Mouse (Mus musculus): ENCODE results near the gene Gimap1. TPM values are rescaled to one million over a fixed set of nuclear protein-coding genes. Genes with fewer than 3 reads are reported as not detected.

Gimap1 gene
- total RNA-seq (2021) (1 to 10 TPM; 8.9 to 9.4 TPM), polyA plus RNA-seq (2012; rRNA removed) (5.9 and 6.6 TPM in 2 replicates)
- long read RNA-seq, transcript Gimap1-201 (3 exons, 1,493 nt) = major isoform, 7 of 9 reads
- long read RNA-seq, partial matches to known transcripts = 0 of 9 reads
- long read RNA-seq, other reads (novel, unspliced or antisense) = 2 of 9 reads

DNA sequence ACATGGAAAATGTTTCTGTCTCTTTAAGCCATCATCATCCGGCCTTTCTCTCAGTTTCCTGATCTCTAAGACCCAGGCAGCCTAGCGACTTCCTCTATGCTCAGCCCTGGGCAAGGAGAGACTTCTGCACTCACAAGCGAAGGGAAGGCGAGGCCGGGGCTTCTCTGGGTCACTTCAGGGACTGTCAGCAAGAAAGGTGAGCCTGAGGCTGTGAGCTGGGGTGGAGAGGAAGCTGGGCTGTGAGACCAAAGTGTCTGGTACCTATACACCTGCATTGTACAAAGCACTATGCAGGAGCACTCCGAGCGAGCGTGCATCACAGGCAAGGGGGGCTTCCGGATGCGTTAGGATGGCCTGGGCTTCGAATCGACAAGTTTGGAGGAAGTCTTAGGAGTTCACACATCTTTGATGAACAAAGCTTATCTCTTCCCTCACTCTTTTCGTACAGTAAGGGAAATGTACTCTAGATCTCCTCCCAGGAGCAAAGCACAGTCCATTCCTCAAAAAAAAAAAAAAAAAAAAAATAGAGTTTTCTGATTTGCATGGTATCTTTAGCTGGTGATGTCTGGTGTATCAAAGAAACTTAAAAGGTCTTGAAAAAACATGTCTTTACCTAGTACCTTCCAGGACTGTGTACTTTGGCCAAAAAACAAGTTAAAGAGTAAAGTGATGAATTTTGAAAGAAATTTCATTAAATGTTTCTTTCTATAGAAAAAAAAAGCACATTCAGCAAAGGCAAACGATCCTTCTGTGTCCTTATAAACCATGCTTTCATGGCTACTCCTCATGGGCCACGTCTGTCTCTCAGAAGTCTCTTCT, at the start of gene Gimap1:
Gimap1 (plus strand) TSS at position 94 of the 819 bp plus-strand sequence.
- Histone ChIP-seq H3K4me1 (ENCODE audit: control insufficient read depth, insufficient read depth, low read length) (peaks cover 3% of the 10 kb centered on the region), H3K9ac (ENCODE audit: low read depth, low read length) (peak within 1 kb of the TSS; percentile 62), H3K4me3 (peak within 1 kb of the TSS; percentile 73), H3K27ac (peak within 1 kb of the TSS; percentile 94), H3K27me3 (ENCODE audit: control insufficient read depth, insufficient read depth, low read length) (no peaks in the 10 kb centered on the region; the same call in 1 of the 2 replicates), H3K79me2 (replicated peaks; ENCODE audit: control insufficient read depth, insufficient read depth, low read length) (peaks cover 2% of the 10 kb centered on the region; the same call in 1 of the 2 replicates), H3K36me3 (ENCODE audit: control insufficient read depth, insufficient read depth, low read length) (peaks cover 4% of the 10 kb centered on the region; the same call in 1 of the 2 replicates)
- intact Hi-C loops (cut with DNase I) = no loop called here
- WGBS = 37% methylated on average over 15 of the region's 15 CpGs
- TF ChIP-seq EP300 (IDR thresholded peaks at IDR 0.05; ENCODE audit: insufficient read depth, low read depth, low read length) = peak; percentile 68
- peak; percentile 95 for TF ChIP-seq POLR2A (IDR thresholded peaks at IDR 0.05; ENCODE audit: insufficient read depth, low read depth, low read length)
- no peak for TF ChIP-seq CTCF (IDR thresholded peaks at IDR 0.05)
- DNase-seq = peak; percentile 74 to 79

DNA sequence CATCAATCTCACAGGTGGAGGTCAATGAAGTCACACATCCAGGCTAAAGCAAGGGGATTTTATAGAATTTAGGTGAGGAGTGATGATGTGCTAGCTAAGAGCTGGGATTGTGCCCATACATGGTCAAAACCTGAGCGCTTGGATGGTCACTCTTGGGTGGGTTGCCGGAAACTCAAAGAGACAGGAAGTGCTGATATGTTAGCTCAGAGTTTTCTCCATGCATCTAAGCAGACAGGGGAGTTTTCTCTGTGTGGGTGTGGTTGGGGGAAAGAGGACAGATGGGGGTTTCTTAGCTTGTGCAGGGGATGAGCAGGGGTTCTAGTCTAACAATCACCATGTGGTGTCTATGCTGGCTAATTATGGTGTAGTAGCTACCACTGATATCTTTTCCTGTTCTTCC, 49.5 kb upstream of the Gimap1 start:
- peaks cover 22% of the 10 kb centered on the region for H3K36me3 ChIP-seq (ENCODE audit: control insufficient read depth, insufficient read depth, low read length)
- no peaks in the 10 kb centered on the region for H3K27me3 ChIP-seq (ENCODE audit: control insufficient read depth, insufficient read depth, low read length)
- no peaks in the 10 kb centered on the region for H3K79me2 ChIP-seq (replicated peaks; ENCODE audit: control insufficient read depth, insufficient read depth, low read length)
- H3K9ac ChIP-seq (ENCODE audit: low read depth, low read length) = no peak overlapping the region
- peaks cover 8% of the 10 kb centered on the region for H3K4me1 ChIP-seq (ENCODE audit: control insufficient read depth, insufficient read depth, low read length)
- 37% methylated on average over 2 of the region's 2 CpGs for WGBS
- no peak for TF ChIP-seq POLR2A (IDR thresholded peaks at IDR 0.05; ENCODE audit: insufficient read depth, low read depth, low read length)
- no peak for TF ChIP-seq EP300 (IDR thresholded peaks at IDR 0.05; ENCODE audit: insufficient read depth, low read depth, low read length)
- TF ChIP-seq CTCF (IDR thresholded peaks at IDR 0.05) = no peak
- DNase-seq = no peak
- H3K4me3 ChIP-seq = no peak overlapping the region
- peak overlapping the region; percentile 28; the same call in 1 of the 2 replicates for H3K27ac ChIP-seq
- intact Hi-C loops (cut with DNase I) = no loop called here

DNA sequence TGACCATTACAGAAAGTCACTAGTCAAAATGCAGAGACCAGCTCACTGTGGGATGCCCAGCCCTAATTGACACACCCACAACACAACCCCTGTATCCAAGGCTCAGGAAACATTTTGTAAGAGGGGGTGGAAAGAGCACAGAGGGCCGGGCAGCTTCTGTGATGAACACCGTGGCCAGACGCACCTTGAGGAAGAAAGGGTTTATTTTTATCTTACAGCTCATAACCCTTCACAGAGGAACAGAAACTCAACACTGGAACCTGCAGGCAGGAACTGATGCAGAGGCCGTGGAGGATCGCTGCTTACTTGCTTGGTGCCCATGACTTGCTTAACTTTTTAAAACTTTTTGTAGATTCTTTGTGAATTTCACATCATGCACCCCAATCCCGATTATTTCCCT, 45.9 kb upstream of the Gimap1 start:
- intact Hi-C loops (cut with DNase I) = no loop called here
- Histone ChIP-seq H3K9ac (ENCODE audit: low read depth, low read length) (no peak overlapping the region), H3K4me3 (no peak overlapping the region), H3K4me1 (ENCODE audit: control insufficient read depth, insufficient read depth, low read length) (peaks cover 7% of the 10 kb centered on the region), H3K27me3 (ENCODE audit: control insufficient read depth, insufficient read depth, low read length) (no peaks in the 10 kb centered on the region), H3K36me3 (ENCODE audit: control insufficient read depth, insufficient read depth, low read length) (peaks cover 26% of the 10 kb centered on the region), H3K79me2 (replicated peaks; ENCODE audit: control insufficient read depth, insufficient read depth, low read length) (no peaks in the 10 kb centered on the region), H3K27ac (no peak overlapping the region)
- no peak for DNase-seq
- TF ChIP-seq POLR2A (IDR thresholded peaks at IDR 0.05; ENCODE audit: insufficient read depth, low read depth, low read length) = no peak
- TF ChIP-seq CTCF (IDR thresholded peaks at IDR 0.05) = no peak
- TF ChIP-seq EP300 (IDR thresholded peaks at IDR 0.05; ENCODE audit: insufficient read depth, low read depth, low read length) = no peak
- 59% methylated on average over 6 of the region's 6 CpGs for WGBS

DNA sequence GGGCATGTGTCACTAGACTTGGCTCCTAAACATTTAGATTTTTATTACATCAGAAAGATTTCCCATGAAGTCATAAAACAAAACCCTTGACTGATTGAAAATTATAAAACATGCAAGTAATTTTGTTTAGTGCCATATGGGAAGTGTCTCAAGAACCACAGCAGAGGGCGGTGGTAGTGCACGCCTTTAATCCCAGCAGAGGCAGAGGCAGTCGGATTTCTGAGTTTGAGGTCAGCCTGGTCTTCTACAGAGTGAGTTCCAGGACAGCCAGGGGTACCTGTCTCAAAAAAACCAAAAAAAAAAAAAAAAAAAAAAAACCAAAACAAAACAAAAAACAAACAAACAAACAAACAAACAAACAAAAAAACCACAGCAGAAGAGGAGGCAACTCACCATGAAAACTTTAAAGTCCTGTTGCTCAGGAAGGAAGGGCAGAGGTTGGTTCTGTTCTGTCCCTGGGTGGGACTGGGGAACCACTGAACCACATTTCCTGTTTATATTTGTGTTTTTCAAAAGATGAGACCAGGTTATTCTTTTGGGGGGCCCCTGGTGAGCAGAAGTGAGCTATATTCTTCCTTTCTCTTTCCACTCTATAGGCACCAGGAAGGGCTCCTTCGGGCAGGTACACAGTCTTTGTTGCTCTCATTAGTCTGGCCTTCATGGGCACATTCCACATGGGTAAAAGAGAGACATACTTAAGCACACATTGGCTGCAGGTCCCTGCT, 41.9 kb upstream of the Gimap1 start:
- Histone ChIP-seq H3K27me3 (ENCODE audit: control insufficient read depth, insufficient read depth, low read length) (no peaks in the 10 kb centered on the region), H3K4me1 (ENCODE audit: control insufficient read depth, insufficient read depth, low read length) (peaks cover 24% of the 10 kb centered on the region), H3K79me2 (replicated peaks; ENCODE audit: control insufficient read depth, insufficient read depth, low read length) (no peaks in the 10 kb centered on the region), H3K9ac (ENCODE audit: low read depth, low read length) (no peak overlapping the region), H3K36me3 (ENCODE audit: control insufficient read depth, insufficient read depth, low read length) (peaks cover 32% of the 10 kb centered on the region), H3K27ac (peak overlapping the region; percentile 90), H3K4me3 (no peak overlapping the region)
- no peak for DNase-seq
- TF ChIP-seq POLR2A (IDR thresholded peaks at IDR 0.05; ENCODE audit: insufficient read depth, low read depth, low read length) = no peak
- TF ChIP-seq CTCF (IDR thresholded peaks at IDR 0.05) = no peak
- TF ChIP-seq EP300 (IDR thresholded peaks at IDR 0.05; ENCODE audit: insufficient read depth, low read depth, low read length) = no peak
- intact Hi-C loops (cut with DNase I) = no loop called here
- WGBS = 75% methylated on average over 4 of the region's 4 CpGs

DNA sequence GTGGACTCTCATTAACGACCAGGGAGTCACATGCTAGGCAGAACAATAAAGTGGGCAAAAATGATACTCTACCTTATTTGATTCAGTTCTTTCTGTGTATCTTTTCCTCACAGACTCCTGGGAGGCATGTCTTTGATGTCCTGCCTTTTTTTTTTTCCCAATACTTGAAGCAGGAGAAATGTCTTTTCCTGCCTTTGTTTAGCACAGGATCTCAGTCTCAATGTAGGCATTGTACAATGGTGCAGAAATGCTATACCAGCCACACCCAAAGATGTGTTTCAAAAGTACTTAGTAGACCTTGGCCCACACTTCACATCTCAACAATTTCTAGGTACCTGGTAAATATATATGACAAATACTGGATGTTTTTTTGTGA, 41.3 kb upstream of the Gimap1 start:
- DNase-seq = no peak
- Histone ChIP-seq H3K4me1 (ENCODE audit: control insufficient read depth, insufficient read depth, low read length) (peaks cover 26% of the 10 kb centered on the region), H3K79me2 (replicated peaks; ENCODE audit: control insufficient read depth, insufficient read depth, low read length) (no peaks in the 10 kb centered on the region), H3K36me3 (ENCODE audit: control insufficient read depth, insufficient read depth, low read length) (peaks cover 37% of the 10 kb centered on the region), H3K27me3 (ENCODE audit: control insufficient read depth, insufficient read depth, low read length) (no peaks in the 10 kb centered on the region), H3K9ac (ENCODE audit: low read depth, low read length) (no peak overlapping the region), H3K4me3 (no peak overlapping the region), H3K27ac (peak overlapping the region; percentile 90)
- no peak for TF ChIP-seq POLR2A (IDR thresholded peaks at IDR 0.05; ENCODE audit: insufficient read depth, low read depth, low read length)
- no peak for TF ChIP-seq CTCF (IDR thresholded peaks at IDR 0.05)
- TF ChIP-seq EP300 (IDR thresholded peaks at IDR 0.05; ENCODE audit: insufficient read depth, low read depth, low read length) = no peak
- WGBS = 20% methylated on average over 1 of the region's 1 CpGs
- intact Hi-C loops (cut with DNase I) = no loop called here

Data from heart, adult 2 months (tissue).